Mouse (Mus musculus) olfactory bulb, adult 2 months (tissue): Measurements from ENCODE around the gene Emilin3.

Experiments used
- CTCF ChIP-seq: fragments of 200-500 bp; IDR thresholded peaks from 2 replicates; pipeline ENCODE4 v1.5.1; 2012; ENCODE audit warnings: low read depth, mild to moderate bottlenecking, low read length, moderate library complexity; ENCODE audit not compliant: insufficient read depth
- POLR2A ChIP-seq: fragments of 200-500 bp; IDR thresholded peaks from 2 replicates; pipeline ENCODE4 v1.6.1; 2012; ENCODE audit warnings: mild to moderate bottlenecking, low read depth, low read length, moderate library complexity; ENCODE audit not compliant: insufficient read depth

GRCm38 (mm10) chr2:160905301-160905700 lies 6.8 kb downstream of the Emilin3 start:
- no peak for TF ChIP-seq CTCF
- TF ChIP-seq POLR2A: no peak
